Mouse (Mus musculus): ENCODE measurements around the gene Prex1.

Gene Prex1

DNA sequence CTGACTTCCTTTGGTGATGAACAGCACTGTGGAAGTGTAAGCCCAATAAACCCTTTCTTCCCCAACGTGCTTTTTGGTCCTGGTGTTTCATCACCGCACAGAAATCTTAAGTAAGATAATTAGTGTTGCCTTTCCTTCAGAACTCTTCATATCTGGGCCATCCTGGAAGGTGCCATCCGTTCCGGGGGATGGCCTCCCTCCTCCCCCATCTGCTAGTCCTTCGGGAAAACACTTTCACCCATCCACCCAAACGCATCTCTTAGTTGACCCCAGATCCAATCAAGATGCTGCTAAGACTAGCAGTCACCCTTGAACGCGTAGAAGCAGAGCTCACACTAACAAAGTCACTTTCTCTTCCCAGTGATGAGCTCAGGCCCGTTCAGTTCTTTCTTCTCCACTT, 150.6 kb downstream of the Prex1 start:
- DNase-seq (ENCODE audit: low spot score in 2 of 2): no peak

DNA sequence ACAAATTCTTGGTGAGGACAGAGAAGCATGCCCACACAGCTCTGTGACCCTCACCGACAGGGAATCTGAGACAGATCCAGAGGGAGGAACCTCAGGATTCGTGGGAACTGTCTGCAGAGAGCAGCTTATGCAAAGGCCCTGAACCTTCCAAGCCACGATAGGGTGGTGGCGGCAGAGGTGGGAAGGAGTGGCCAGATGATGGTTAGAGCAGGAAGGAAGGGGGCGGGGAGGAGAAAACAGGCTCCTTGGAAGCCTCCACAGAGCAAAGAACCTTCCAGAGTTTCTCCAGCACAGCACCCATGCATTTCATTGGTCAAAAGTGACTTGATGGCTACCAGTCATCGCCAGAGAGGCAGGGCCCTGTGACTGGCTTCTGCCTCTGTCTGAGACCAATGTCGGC, 151.9 kb downstream of the Prex1 start:
- no peak for DNase-seq (ENCODE audit: low spot score in 2 of 2)

- DNase-seq (ENCODE audit: low spot score in 2 of 2): no peak
Measured at GRCm38 (mm10) chr2:166560826-166561225, 152.8 kb downstream of the Prex1 start.

GRCm38 (mm10) chr2:166559531-166559930, 154.1 kb downstream of the Prex1 start:
- no peak for DNase-seq (ENCODE audit: low spot score in 2 of 2)

- peak; percentile 28 to 63 for DNase-seq (ENCODE audit: low spot score in 2 of 2)
Measured at GRCm38 (mm10) chr2:166555508-166555907, 158.1 kb downstream of the Prex1 start.

- no peak for DNase-seq (ENCODE audit: low spot score in 2 of 2)
Measured at GRCm38 (mm10) chr2:166554169-166554505, 159.5 kb downstream of the Prex1 start.

GRCm38 (mm10) chr2:166553502-166554168, 160.0 kb downstream of the Prex1 start:
- DNase-seq (ENCODE audit: low spot score in 2 of 2): peak; percentile 68 to 72

DNA sequence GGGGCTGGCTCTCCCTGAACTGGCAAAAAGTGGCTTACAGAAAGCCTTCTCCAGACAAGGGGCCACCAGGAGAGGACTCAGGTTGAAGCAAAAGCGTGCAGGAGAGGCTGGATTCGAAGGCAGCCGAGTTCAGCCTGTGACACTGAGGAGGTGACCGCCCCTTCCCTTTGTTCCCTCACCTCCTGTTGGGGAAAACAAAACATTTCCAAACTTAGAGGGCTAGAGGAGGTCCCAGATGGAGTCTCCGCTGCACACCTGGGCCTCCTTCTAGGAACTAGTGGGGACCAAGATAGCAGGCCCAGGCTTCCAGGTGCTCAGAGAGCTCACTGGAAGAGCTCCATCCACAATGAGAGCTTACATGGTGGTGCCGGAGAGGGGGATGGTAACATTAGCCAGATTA, 161.0 kb downstream of the Prex1 start:
- DNase-seq (ENCODE audit: low spot score in 2 of 2): no peak

GRCm38 (mm10) chr2:166551831-166552498, 161.7 kb downstream of the Prex1 start:
- no peak for DNase-seq (ENCODE audit: low spot score in 2 of 2)

GRCm38 (mm10) chr2:166549871-166550270, 163.8 kb downstream of the Prex1 start:
- peak; percentile 44 to 46 for DNase-seq (ENCODE audit: low spot score in 2 of 2)

DNA sequence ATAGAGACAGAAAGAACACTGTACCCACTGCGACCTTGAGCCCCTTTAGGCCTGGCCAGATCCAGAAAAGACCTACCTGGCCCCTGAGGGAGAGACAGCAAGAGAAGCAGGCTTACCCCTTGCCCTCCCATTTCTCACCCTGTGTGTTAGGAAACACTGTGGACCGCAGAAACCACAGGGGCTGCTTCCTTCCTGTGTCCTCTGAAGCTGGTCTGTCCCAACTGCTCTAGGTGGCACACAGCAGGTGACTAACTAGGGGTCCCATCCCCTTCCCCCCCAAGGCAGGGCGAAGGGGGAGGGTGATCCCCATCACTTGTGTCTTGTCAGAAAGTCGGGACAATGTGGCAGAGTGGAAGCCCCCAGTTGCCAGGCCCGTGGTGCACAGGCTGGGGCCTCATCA, 164.6 kb downstream of the Prex1 start:
- DNase-seq (ENCODE audit: low spot score in 2 of 2): peak; percentile 62 to 70

DNA sequence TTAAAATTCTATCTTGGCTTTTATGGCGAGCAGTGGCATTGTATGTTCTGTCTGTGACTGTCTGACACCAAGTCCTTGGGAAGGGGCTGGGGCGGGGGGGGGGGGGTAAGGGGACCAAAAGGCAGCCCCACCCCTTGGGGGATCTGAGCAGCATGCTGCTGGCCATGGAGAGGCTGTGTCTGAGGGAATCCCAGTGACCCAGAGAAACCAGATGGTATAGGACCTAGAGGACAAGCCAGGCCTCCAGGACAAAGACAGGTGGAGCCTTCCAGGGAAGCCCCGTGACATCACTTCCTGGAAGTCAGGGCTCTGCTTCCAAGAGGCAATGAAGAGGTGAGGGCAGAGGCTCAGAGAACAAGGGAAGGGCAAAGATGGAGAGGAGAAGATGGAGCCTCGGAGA, 168.1 kb downstream of the Prex1 start:
- DNase-seq (ENCODE audit: low spot score in 2 of 2): no peak

DNA sequence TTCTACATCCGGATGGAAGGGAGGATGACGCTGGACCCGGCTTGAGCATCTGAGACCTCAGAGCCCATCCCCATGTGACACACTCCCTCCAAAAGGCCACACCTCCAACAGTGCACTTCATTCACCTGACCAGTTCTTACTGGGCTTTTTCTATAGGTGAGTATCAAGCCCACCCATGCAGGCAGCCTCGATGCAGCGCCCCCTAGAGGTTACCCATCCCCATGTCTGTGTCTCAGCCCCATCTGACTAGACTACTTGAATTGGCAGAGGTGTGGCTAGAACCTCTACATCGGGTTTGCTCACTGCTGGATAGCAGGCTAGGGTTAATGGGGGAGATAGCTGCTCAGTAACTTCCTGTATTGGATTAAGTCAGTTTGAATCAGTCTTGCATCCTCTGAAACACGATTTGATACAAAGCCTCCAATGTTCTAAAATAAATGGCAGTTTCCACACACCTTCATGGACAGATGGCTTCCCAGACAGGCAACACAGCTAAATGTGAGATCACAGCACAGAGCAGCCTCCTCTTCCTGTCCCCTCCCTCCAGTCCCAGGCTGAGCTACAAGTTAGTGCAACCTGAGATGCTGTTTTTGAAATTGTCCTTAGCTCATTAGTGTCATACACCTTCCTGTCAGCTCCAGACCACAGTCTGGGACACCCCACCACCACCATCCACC, 168.9 kb downstream of the Prex1 start:
- DNase-seq (ENCODE audit: low spot score in 2 of 2): peak in 1 of 2 experiments; percentile 51

GRCm38 (mm10) chr2:166541112-166541928, 172.3 kb downstream of the Prex1 start:
- no peak for DNase-seq (ENCODE audit: low spot score in 2 of 2)

- no peak for DNase-seq (ENCODE audit: low spot score in 2 of 2)
Measured at GRCm38 (mm10) chr2:166540216-166540615, 173.4 kb downstream of the Prex1 start.

DNA sequence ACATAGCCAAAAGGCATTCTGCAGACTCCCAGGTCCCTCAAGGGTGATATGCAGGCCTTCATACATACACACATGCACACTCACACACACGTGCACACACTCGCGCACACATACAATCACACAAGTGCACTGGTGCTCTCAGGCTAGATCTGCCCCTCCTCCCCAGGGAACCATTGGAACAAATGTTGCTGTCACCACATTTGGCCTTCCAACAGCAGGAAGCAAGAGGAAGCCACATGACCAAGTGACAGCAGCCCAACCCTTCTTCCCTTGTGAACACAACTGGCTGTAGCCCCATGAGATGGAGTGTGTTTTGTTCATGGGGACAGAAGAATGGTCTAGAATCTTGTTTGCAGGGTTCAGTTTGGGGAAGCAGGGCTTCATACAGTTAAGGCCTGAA, 176.7 kb downstream of the Prex1 start:
- DNase-seq (ENCODE audit: low spot score in 2 of 2): no peak

GRCm38 (mm10) chr2:166535519-166535918, 178.1 kb downstream of the Prex1 start:
- DNase-seq (ENCODE audit: low spot score in 2 of 2): no peak

DNA sequence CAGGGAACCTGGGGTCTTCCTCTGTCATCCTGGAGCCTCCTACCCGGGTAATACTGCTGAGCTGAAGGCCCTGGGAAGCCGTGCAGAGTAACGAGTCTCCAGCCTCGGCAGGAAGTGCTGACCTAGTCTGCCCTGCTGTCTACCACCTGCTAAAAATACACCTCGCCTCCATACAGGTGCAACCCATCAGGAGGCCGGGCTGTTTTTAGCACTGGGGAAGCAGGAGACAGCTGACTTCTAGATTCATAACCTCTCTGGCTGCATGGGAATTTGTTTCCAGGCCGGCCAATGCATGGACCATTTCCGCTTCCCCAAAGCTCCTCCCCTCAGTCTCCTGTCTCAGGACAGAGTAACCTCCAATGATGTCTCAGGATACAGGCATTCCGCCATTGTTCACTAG, 187.4 kb downstream of the Prex1 start:
- DNase-seq (ENCODE audit: low spot score in 2 of 2): no peak

- no peak for DNase-seq (ENCODE audit: low spot score in 2 of 2)
Measured at GRCm38 (mm10) chr2:166523156-166523890, 190.3 kb downstream of the Prex1 start.

DNA sequence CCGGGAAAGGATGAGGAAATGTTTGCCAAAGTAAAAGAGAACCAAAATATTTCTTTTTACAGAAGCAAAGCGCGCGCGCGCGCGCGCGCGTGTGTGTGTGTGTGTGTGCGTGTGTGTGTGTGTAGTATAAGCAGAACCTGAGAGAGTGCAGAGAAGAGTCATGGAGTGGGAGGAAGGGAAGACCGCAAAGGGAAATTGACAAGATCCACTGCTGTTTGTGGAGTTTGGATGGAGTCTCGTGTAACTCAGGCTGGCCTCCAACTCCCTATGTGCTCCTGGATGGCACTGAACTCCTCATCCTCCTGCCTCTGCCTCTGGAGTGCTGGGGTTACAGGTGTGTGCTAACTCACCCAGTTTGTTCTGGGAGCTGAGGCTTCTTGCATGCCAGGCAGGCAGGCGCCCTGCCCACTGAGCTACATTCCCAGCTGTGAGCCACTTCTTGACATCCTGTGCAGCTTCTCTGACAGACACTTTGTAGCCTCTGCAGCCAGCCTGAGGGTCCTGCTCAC, 191.0 kb downstream of the Prex1 start:
- no peak for DNase-seq (ENCODE audit: low spot score in 2 of 2)

DNA sequence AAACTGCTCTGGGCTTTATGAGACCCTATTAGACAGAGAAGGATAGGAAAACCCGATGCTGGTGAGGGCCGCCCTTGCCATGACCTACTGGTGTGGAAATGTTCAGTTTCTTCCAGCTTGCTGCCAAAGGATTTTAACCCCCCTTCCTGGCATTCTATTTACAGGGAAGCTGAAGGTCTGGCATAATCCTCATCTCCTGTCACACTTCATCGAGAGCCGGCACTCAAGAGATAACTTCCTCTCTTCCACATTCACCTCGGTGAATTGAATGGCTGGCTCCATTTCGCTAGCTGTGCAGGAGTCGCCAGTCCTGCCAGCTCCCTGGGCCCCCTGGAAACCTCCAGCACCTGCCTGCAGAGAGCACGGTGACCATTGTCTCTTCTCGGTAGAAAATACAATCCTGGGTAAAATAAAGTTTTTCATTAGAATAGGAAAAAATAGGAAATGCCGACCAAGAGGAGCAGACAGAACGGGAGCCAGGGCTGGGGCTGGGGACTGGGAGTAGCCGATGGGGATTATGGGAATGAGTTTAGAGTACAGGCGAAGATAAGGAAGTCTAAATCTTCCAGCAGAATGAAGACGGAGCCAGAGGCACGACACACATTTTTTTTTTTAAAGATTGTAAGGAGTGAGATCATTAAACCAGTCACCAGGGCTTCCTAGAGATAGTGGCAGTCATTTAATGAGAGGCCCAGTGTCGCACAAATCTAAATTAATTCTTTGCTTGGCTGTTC, 191.6 kb downstream of the Prex1 start:
- no peak for DNase-seq (ENCODE audit: low spot score in 2 of 2)

Data from thymus, postnatal 10 days (tissue).